Mouse (Mus musculus) gonadal fat pad, adult 2 months (tissue): ENCODE results near the gene 2310079G19Rik. TPM values are rescaled to one million over a fixed set of nuclear protein-coding genes. Genes with fewer than 3 reads are reported as not detected.

Experiments used
- DNase-seq: peaks from one replicate; pipeline ENCODE4 v3.0.0-alpha.2; 2012; ENCODE audit warnings: low read depth
- polyA plus RNA-seq: library from polyadenylated mRNA; depleted of rRNA; stranded (reverse); fragments of >200 nt; gene quantifications from 2 replicates; pipeline ENCODE4 v1.2.3, GENCODE M21; 2012; rRNA removed

2310079G19Rik gene
- not detected in 2 replicates for polyA plus RNA-seq

- no peak for DNase-seq
Measured at GRCm38 (mm10) chr16:88627566-88627965, at the start of gene 2310079G19Rik. TSS of gene 2310079G19Rik (minus strand) at chr16:88627666.

- no peak for DNase-seq
Measured at GRCm38 (mm10) chr16:88671571-88671970, 44.1 kb upstream of the 2310079G19Rik start, which contains the start of gene Krtap27-1. TSS of gene Krtap27-1 (minus strand) at chr16:88671671.

GRCm38 (mm10) chr16:88657426-88657825 is 30.0 kb upstream of the 2310079G19Rik start:
- DNase-seq, result no peak

- no peak for DNase-seq
Measured at GRCm38 (mm10) chr16:88651952-88652351, 24.5 kb upstream of the 2310079G19Rik start.

GRCm38 (mm10) chr16:88651082-88651481 is 23.6 kb upstream of the 2310079G19Rik start:
- no peak for DNase-seq

- no peak for DNase-seq
Measured at GRCm38 (mm10) chr16:88647358-88647846, 19.9 kb upstream of the 2310079G19Rik start, which contains the start of gene Krtap26-1. TSS of gene Krtap26-1 (minus strand) at chr16:88647796.

- DNase-seq, result no peak
Measured at GRCm38 (mm10) chr16:88646366-88647111, 19.1 kb upstream of the 2310079G19Rik start.

GRCm38 (mm10) chr16:88640053-88640452 is 12.6 kb upstream of the 2310079G19Rik start:
- no peak for DNase-seq

GRCm38 (mm10) chr16:88635142-88635541 is 7.7 kb upstream of the 2310079G19Rik start:
- DNase-seq, result no peak

GRCm38 (mm10) chr16:88631474-88631873 is 4.0 kb upstream of the 2310079G19Rik start:
- no peak for DNase-seq

- DNase-seq, result no peak
Measured at GRCm38 (mm10) chr16:88612712-88613111, 14.8 kb downstream of the 2310079G19Rik start.

GRCm38 (mm10) chr16:88611922-88612321 is 15.5 kb downstream of the 2310079G19Rik start, which contains the start of gene Krtap24-1:
TSS of gene Krtap24-1 (minus strand) at chr16:88612279.
- no peak for DNase-seq

- no peak for DNase-seq
Measured at GRCm38 (mm10) chr16:88604570-88604969, 22.9 kb downstream of the 2310079G19Rik start.

- no peak for DNase-seq
Measured at GRCm38 (mm10) chr16:88602464-88602863, 25.0 kb downstream of the 2310079G19Rik start.

GRCm38 (mm10) chr16:88600303-88600702 is 27.2 kb downstream of the 2310079G19Rik start:
- no peak for DNase-seq

- no peak for DNase-seq
Measured at GRCm38 (mm10) chr16:88599504-88600237, 27.8 kb downstream of the 2310079G19Rik start.

GRCm38 (mm10) chr16:88592758-88593157 is 34.7 kb downstream of the 2310079G19Rik start:
- DNase-seq, result no peak

- no peak for DNase-seq
Measured at GRCm38 (mm10) chr16:88583338-88583737, 44.1 kb downstream of the 2310079G19Rik start.
